9 mouse cellular contexts compared by ENCODE assay signal in the genomic region with DNA sequence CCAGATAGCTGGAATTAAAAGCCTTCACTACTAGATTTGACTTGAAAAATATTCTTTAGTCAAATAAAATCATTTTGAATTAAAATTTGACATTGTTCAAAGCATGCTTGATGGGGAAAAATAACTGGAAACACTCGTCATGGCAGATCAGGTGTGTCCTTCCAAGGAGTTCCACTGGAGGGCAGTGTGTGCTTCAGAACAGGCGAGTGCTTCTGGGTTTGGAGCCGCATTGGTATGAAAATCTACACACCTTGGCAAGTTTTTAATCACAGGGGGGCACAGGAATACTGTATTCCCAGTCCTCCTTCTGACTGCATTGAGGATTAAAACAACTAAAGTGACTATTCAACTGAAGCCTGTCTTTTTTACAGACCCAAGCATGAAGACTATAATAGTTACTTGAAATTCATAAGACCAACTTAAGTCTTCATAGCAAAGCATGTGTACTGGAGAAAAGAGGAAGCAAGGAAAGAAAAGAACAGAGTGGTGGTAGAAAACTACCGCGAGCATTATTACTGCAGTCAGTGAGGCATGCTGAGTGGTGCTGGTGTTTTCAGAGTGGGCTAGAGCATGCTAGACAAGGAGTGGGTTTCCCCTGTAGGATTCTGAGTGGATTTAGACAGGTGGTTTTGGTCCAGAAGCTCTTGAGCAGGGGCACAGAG.
DNase-seq lines count a peak whose midpoint lies in the region; ATAC-seq and TF ChIP-seq lines count a peak whose summit lies in the region.
"Had no signal": no experiment of that assay in that cellular context is flagged by ENCODE, and none has a peak within 500 bp of the region (broad histone marks: within the 10 kb centered on the region; RNA-seq: fewer than 3 reads in every experiment).

No protein-coding gene starts in this region.

- no peak for TF ChIP-seq EP300 in liver, postnatal 0 days (IDR thresholded peaks at IDR 0.05; ENCODE audit: low read depth)

- H3K9me3 ChIP-seq in liver, postnatal 0 days (ENCODE audit: low read length), result no peaks in the 10 kb centered on the region
- H3K9me3 ChIP-seq: heart, embryonic 13.5 days had no signal

- no peak overlapping the region for H3K4me3 ChIP-seq in liver, postnatal 0 days (ENCODE audit: low read depth, low read length)
- no peak overlapping the region for H3K4me3 ChIP-seq in olfactory bulb, adult 2 months (ENCODE audit: insufficient read depth, low read depth, low read length)
- H3K4me3 ChIP-seq: heart, embryonic 13.5 days had no signal

- ATAC-seq in common myeloid progenitor, adult 5-6 weeks (replicated peaks; ENCODE audit: low read depth, poor library complexity, severe bottlenecking), result peak; percentile 98
- peak; percentile 64 for ATAC-seq in liver, postnatal 0 days

- no peaks in the 10 kb centered on the region for H3K27me3 ChIP-seq in liver, postnatal 0 days (ENCODE audit: insufficient read depth, low read length)
- H3K27me3 ChIP-seq: heart, embryonic 13.5 days had no signal

- peak; percentile 86 for TF ChIP-seq CTCF in liver, postnatal 0 days (IDR thresholded peaks at IDR 0.05; ENCODE audit: low read depth)
- peak; percentile 43 for TF ChIP-seq CTCF in olfactory bulb, adult 2 months (IDR thresholded peaks at IDR 0.05; ENCODE audit: insufficient read depth, low read depth, low read length)

- no peak overlapping the region for H3K4me2 ChIP-seq in liver, postnatal 0 days (ENCODE audit: low read depth, low read length)
- H3K4me2 ChIP-seq: heart, embryonic 13.5 days had no signal

- no peak for TF ChIP-seq POLR2A in olfactory bulb, adult 2 months (IDR thresholded peaks at IDR 0.05; ENCODE audit: insufficient read depth, low read depth, low read length)

- H3K4me1 ChIP-seq in liver, postnatal 0 days (ENCODE audit: insufficient read depth), result no peaks in the 10 kb centered on the region
- no peaks in the 10 kb centered on the region for H3K4me1 ChIP-seq in olfactory bulb, adult 2 months (ENCODE audit: control insufficient read depth, insufficient read depth, low read length)
- H3K4me1 ChIP-seq: heart, embryonic 13.5 days had no signal

- no peak overlapping the region for H3K9ac ChIP-seq in liver, postnatal 0 days (replicated peaks)
- H3K9ac ChIP-seq: heart, embryonic 13.5 days had no signal

- no peaks in the 10 kb centered on the region for H3K36me3 ChIP-seq in liver, postnatal 0 days (replicated peaks; ENCODE audit: insufficient read depth, low read length)
- H3K36me3 ChIP-seq: heart, embryonic 13.5 days had no signal

- 9% methylated on average over 5 of the region's 5 CpGs for WGBS in liver, postnatal 0 days (ENCODE audit: insufficient replicate concordance)
- 19% methylated on average over 5 of the region's 5 CpGs for WGBS in olfactory bulb, adult 2 months

- DNase-seq in CD4-positive, CD25-positive, alpha-beta regulatory T cell, adult 2 months (ENCODE audit: low read depth, low spot score), result peak; percentile 65
- peak; percentile 85 for DNase-seq in adipocyte (ENCODE audit: low spot score)
- peak; percentile 51 for DNase-seq in gastrocnemius, postnatal 10 days
- peak; percentile 68 to 84 for DNase-seq in kidney, postnatal 25 days
- peak; percentile 78 for DNase-seq in liver, postnatal 0 days
- DNase-seq in thymus, postnatal 25 days, result peak; percentile 27

- no peak overlapping the region for H3K27ac ChIP-seq in liver, postnatal 0 days (ENCODE audit: low read depth)
- no peak overlapping the region for H3K27ac ChIP-seq in olfactory bulb, adult 2 months (ENCODE audit: insufficient read depth, low read depth, low read length)
- H3K27ac ChIP-seq: heart, embryonic 13.5 days had no signal

Comparison
In these comparisons a context has a peak if more than half of its experiments do, and no peak if none do; other contexts are left out.
1. DNase-seq: peak in every context shown above with its lines; median percentile 85 in adipocyte; 78 in liver, postnatal 0 days; 76 in kidney, postnatal 25 days; 65 in CD4-positive, CD25-positive, alpha-beta regulatory T cell, adult 2 months; 51 in gastrocnemius, postnatal 10 days; 27 in thymus, postnatal 25 days.